Mouse (Mus musculus) liver, postnatal 0 days (tissue): ENCODE results near the gene Slc48a1. TPM values are rescaled to one million over a fixed set of nuclear protein-coding genes. Genes with fewer than 3 reads are reported as not detected.
A peak's percentile ranks its signal among the peaks of the same experiment; 100 is the strongest.

ENCODE experiments used
- ATAC-seq: fragments of 200-750 bp; cut with Nextera tagmentation; 2 replicates; pipeline ENCODE4 v1.8.0; 2017; ENCODE audit warnings: mild to moderate bottlenecking, moderate library complexity
- DNase-seq: peaks from one replicate; pipeline ENCODE4 v3.0.0-alpha.2; 2016
- H3K27ac ChIP-seq: fragments of 300-500 bp; sonication (generic); 2 replicates; pipeline ENCODE4 v1.5.1; 2014; ENCODE audit warnings: antibody characterized with exemption, moderate library complexity, mild to moderate bottlenecking, low read depth
- H3K27me3 ChIP-seq: fragments of 300-500 bp; sonication (generic); 2 replicates; pipeline ENCODE4 v1.6.1; 2014; ENCODE audit warnings: low read length, control low read depth, mixed read lengths; ENCODE audit not compliant: insufficient read depth
- H3K36me3 ChIP-seq: fragments of 300-500 bp; sonication (generic); replicated peaks from 2 replicates; pipeline ENCODE4 v1.6.1; 2014; ENCODE audit warnings: mild to moderate bottlenecking, control low read depth, low read length, moderate library complexity, mixed read lengths; ENCODE audit not compliant: insufficient read depth
- H3K4me1 ChIP-seq: fragments of 300-500 bp; sonication (generic); 2 replicates; pipeline ENCODE4 v1.6.1; 2014; ENCODE audit warnings: antibody characterized with exemption, mild to moderate bottlenecking, control low read depth; ENCODE audit not compliant: insufficient read depth
- H3K4me2 ChIP-seq: fragments of 300-500 bp; sonication (generic); 2 replicates; pipeline ENCODE4 v1.6.1; 2014; ENCODE audit warnings: low read depth, mild to moderate bottlenecking, low read length, moderate library complexity, mixed read lengths
- H3K4me3 ChIP-seq: fragments of 300-500 bp; sonication (generic); 2 replicates; pipeline ENCODE4 v1.5.1; 2014; ENCODE audit warnings: low read depth, low read length
- H3K9ac ChIP-seq: fragments of 300-500 bp; sonication (generic); replicated peaks from 2 replicates; pipeline ENCODE4 v1.6.1; 2014; ENCODE audit warnings: mild to moderate bottlenecking, moderate library complexity
- H3K9me3 ChIP-seq: fragments of 300-500 bp; sonication (generic); 2 replicates; pipeline ENCODE4 v1.6.1; 2016; ENCODE audit warnings: mild to moderate bottlenecking, control low read depth, low read length, mixed read lengths
- CTCF ChIP-seq: sonication (generic); IDR thresholded peaks from 2 replicates; pipeline ENCODE4 v1.5.1; 2016; ENCODE audit warnings: antibody characterized with exemption, low read depth
- EP300 ChIP-seq: IDR thresholded peaks from 2 replicates; pipeline ENCODE4 v1.6.1; 2016; ENCODE audit warnings: antibody characterized with exemption, low read depth, mild to moderate bottlenecking
- WGBS: fragments of 180-500 bp; shearing (Covaris S2); extraction: QIAGEN DNeasy Blood & Tissue Kit; methylation state at CpG from one replicate; pipeline ENCODE4 v1.1.7; 2014; ENCODE audit not compliant: insufficient replicate concordance; 5-methylcytosine and 5-hydroxymethylcytosine counted together
- polyA plus RNA-seq: library from polyadenylated mRNA; unstranded; fragments of >200 nt; fragmentation: Nextera tagmentation; extraction: Ambion mirVana; gene quantifications from 2 replicates; pipeline ENCODE4 v1.2.1, GENCODE M21; 2015

The Slc48a1 gene
- polyA plus RNA-seq, 1 experiment from 2014 or later = 61.1 TPM

- no peak overlapping the region for H3K9ac ChIP-seq
- no peak overlapping the region for H3K4me3 ChIP-seq
- H3K4me1 ChIP-seq = peaks cover 35% of the 10 kb centered on the region
- H3K9me3 ChIP-seq = no peaks in the 10 kb centered on the region
- no peak for DNase-seq
- WGBS = 41% methylated on average over 12 of the region's 13 CpGs
- TF ChIP-seq EP300 = no peak
- no peak for TF ChIP-seq CTCF
- no peak for ATAC-seq
- H3K27ac ChIP-seq = no peak overlapping the region
- H3K4me2 ChIP-seq = 0 out of 2 replicates have a peak overlapping the region, but pooled peaks have one; percentile 84
- peaks cover 14% of the 10 kb centered on the region for H3K27me3 ChIP-seq
- no peaks in the 10 kb centered on the region for H3K36me3 ChIP-seq
Measured at GRCm38 (mm10) chr15:97765090-97765794, 13.1 kb upstream of the Slc48a1 start.

- DNase-seq (no peak), ATAC-seq (no peak)
- H3K4me2 ChIP-seq = peak overlapping the region; percentile 84
- H3K36me3 ChIP-seq = no peaks in the 10 kb centered on the region
- peaks cover 14% of the 10 kb centered on the region for H3K27me3 ChIP-seq
- H3K9me3 ChIP-seq = no peaks in the 10 kb centered on the region
- 30% methylated on average over 8 of the region's 8 CpGs for WGBS
- H3K4me1 ChIP-seq = peaks cover 33% of the 10 kb centered on the region
- H3K9ac ChIP-seq = peak overlapping the region; percentile 38; the same call in 1 of the 2 replicates
- no peak overlapping the region; the same call in 1 of the 2 replicates for H3K27ac ChIP-seq
- TF ChIP-seq CTCF (no peak), EP300 (no peak)
- H3K4me3 ChIP-seq = peak overlapping the region; percentile 51
Measured at GRCm38 (mm10) chr15:97766194-97766593, 12.1 kb upstream of the Slc48a1 start.

- TF ChIP-seq CTCF (no peak), EP300 (no peak)
- peaks cover 14% of the 10 kb centered on the region for H3K27me3 ChIP-seq
- 10% methylated on average over 23 of the region's 23 CpGs for WGBS
- H3K36me3 ChIP-seq = no peaks in the 10 kb centered on the region
- no peaks in the 10 kb centered on the region for H3K9me3 ChIP-seq
- H3K4me3 ChIP-seq = peak overlapping the region; percentile 51
- H3K4me1 ChIP-seq = peaks cover 33% of the 10 kb centered on the region
- H3K27ac ChIP-seq = no peak overlapping the region; the same call in 1 of the 2 replicates
- peak overlapping the region; percentile 38; the same call in 1 of the 2 replicates for H3K9ac ChIP-seq
- no peak for ATAC-seq
- H3K4me2 ChIP-seq = peak overlapping the region; percentile 84
- no peak for DNase-seq
Measured at GRCm38 (mm10) chr15:97766594-97767279, 11.6 kb upstream of the Slc48a1 start.

- Histone ChIP-seq H3K4me1 (peaks cover 28% of the 10 kb centered on the region), H3K36me3 (no peaks in the 10 kb centered on the region), H3K4me3 (peak within 1 kb of the TSS; percentile 51), H3K4me2 (peak within 1 kb of the TSS; percentile 84), H3K9ac (peak within 1 kb of the TSS; percentile 67), H3K9me3 (no peaks in the 10 kb centered on the region), H3K27me3 (peaks cover 14% of the 10 kb centered on the region), H3K27ac (peak within 1 kb of the TSS; percentile 74)
- ATAC-seq (peak; percentile 73), DNase-seq (peak; percentile 82)
- WGBS = 1% methylated on average over 39 of the region's 44 CpGs
- TF ChIP-seq CTCF = peak; percentile 73
- no peak for TF ChIP-seq EP300
Measured at GRCm38 (mm10) chr15:97767280-97768186, 10.8 kb upstream of the Slc48a1 start, which contains the start of gene Rapgef3. Rapgef3 (minus strand) TSS chr15:97767972.

GRCm38 (mm10) chr15:97768192-97768591 lies 10.1 kb upstream of the Slc48a1 start:
- peak overlapping the region; percentile 67 for H3K9ac ChIP-seq
- H3K27me3 ChIP-seq = peaks cover 14% of the 10 kb centered on the region
- H3K4me3 ChIP-seq = peak overlapping the region; percentile 51
- H3K4me1 ChIP-seq = peaks cover 29% of the 10 kb centered on the region
- no peak for DNase-seq
- peak overlapping the region; percentile 84 for H3K4me2 ChIP-seq
- 2% methylated on average over 18 of the region's 18 CpGs for WGBS
- ATAC-seq = no peak
- H3K9me3 ChIP-seq = no peaks in the 10 kb centered on the region
- TF ChIP-seq EP300 = no peak
- TF ChIP-seq CTCF = peak; percentile 23; the same call in 1 of the 2 replicates
- peak overlapping the region; percentile 74 for H3K27ac ChIP-seq
- no peaks in the 10 kb centered on the region for H3K36me3 ChIP-seq
